Mouse (Mus musculus): ENCODE data around the gene Sdccag8. TPM values are rescaled to one million over a fixed set of nuclear protein-coding genes. Genes with fewer than 3 reads are reported as not detected.
A peak's percentile ranks its signal among the peaks of the same experiment; 100 is the strongest.

The Sdccag8 gene
- total RNA-seq, 2 experiments from 2014 or later = 4.0 to 4.9 TPM

DNA sequence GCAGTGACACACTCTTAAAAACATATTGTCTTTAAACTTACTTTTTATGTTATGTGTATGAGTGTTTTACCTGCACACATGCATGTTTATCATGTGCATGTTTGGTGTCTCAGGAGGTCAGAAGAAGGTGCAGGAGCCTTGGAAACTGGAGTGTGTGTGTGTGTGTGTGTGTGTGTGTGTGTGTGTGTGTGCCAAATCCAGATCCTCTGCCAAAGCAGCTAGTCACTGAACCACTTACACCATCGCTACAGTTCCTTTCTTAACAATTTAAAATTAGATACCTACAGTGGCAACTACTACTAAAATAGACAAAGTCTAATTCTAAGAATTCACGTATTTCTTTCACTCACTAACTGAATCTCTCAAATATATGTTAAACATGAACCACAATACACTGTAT, 234.3 kb downstream of the Sdccag8 start:
- Histone ChIP-seq H3K27ac (no peak overlapping the region), H3K4me3 (no peak overlapping the region)
- no peak for DNase-seq
- no peak for TF ChIP-seq CTCF (IDR thresholded peaks at IDR 0.05)
- intact Hi-C loops (cut with DNase I) = no loop called here

DNA sequence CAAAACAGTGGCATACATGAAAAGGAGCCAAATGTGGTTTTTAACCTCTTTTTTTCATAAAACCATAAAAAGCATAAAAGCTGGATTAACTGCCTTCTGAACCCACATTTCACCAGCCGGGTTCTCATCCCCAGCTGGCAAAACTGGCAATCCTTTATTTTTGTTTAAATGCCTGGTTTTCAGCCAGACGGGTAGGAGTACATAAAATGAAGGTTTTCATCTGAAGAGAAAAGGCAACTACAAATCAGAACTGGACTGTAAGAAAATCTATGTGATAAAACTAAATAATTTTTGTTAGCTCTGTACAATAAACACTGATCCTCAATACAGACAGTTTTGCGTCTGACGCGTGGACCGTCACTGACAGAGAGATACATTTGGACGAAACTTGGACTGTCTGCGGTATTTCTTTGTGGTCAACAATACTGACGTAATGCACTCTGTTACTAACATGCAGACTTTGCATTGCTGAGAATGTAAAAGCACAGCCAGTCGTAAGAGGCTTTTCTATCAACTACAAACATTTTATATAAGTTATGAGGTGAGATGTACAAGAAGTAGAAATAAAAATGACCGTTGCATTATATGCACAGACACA, 237.0 kb downstream of the Sdccag8 start:
- intact Hi-C loops (cut with DNase I) = no loop called here
- Histone ChIP-seq H3K27ac (no peak overlapping the region), H3K4me3 (no peak overlapping the region)
- no peak for DNase-seq
- TF ChIP-seq CTCF (IDR thresholded peaks at IDR 0.05) = no peak

DNA sequence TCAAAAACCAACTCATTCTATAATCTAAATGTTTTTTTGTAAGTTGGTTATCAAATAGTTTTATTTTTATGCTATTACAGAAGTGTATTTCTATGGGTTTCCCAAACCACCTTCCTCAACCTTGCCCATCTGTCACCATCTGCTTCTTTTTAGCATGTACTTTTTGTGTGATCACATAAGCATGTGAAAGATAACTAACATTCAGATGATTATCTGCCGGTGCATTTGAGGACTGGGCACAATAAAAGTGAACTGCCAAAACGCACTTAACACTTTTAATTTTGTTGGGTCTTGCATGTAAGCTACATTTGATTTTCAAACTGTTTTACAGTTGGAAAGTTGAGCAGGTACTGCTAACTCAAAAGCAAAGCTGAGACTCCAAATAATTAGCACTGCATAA, 240.4 kb downstream of the Sdccag8 start:
- no peak for TF ChIP-seq CTCF (IDR thresholded peaks at IDR 0.05)
- no peak overlapping the region for H3K4me3 ChIP-seq
- intact Hi-C loops (cut with DNase I) = no loop called here
- DNase-seq = no peak
- no peak overlapping the region for H3K27ac ChIP-seq

DNA sequence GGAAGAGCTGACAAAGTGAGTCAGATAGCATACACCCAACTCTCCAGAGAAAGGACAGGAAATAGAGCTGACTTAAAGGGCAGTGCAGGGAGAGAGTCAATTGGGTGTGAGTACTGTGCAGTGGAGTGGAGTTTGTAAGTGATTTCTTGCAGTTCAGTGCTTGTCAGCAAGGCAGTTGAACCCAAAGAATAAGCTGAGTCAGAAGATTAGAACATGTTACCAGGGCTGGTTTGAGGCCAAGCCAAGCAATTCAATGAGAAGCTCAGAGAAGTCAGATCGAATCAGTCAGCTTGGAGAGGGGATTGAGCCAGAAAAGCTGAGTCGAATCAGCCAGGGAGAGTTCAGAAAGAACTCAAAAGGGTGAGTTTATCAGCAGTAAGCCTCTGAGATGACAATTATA, 247.3 kb downstream of the Sdccag8 start:
- Histone ChIP-seq H3K27ac (no peak overlapping the region), H3K4me3 (no peak overlapping the region)
- no peak for DNase-seq
- intact Hi-C loops (cut with DNase I) = no loop called here
- no peak for TF ChIP-seq CTCF (IDR thresholded peaks at IDR 0.05)

DNA sequence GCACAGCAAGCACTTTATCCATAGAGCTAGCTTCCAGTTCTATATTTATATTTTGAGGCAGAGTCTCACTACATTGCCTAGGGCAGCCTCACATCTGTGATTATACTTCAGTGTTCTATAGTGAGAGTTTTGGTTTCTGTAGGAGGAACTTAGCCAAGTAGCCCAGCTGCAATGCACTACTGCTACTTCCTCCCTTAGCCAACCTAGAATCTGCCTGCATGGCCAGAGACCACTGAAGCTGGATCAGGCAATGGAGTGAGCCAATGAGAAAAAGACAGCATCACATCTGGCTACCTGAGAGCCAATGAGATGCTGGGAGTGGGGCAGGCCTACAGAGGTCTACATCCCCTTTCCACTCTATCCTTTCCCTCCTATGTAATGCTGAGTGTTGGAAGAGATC, 251.3 kb downstream of the Sdccag8 start:
- DNase-seq = no peak
- intact Hi-C loops (cut with DNase I) = no loop called here
- no peak overlapping the region for H3K27ac ChIP-seq
- no peak for TF ChIP-seq CTCF (IDR thresholded peaks at IDR 0.05)
- no peak overlapping the region for H3K4me3 ChIP-seq

DNA sequence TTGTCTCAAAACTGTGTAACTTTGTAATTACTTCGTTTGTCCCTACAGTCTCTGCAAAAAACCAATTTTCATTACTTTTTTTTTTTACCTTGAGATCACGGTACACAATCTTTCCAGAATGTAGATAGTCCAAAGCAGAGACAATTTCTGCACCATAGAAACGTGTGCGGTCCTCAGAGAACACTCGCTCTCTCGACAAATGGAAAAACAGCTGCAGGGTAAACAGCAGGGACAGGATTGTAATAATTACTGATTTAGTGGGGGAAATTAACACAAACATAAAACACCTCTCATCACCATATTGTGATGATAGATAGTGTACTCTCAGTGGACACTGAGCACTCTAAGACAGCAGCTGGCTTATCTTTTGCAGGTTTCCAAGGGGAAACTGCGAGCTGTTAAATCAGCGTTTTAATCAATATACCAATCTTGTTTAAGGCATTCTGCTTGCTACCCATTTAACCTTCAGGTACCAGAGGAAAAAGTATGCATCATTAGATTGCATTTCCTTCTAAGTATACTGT, 252.7 kb downstream of the Sdccag8 start:
- TF ChIP-seq CTCF (IDR thresholded peaks at IDR 0.05) = no peak
- Histone ChIP-seq H3K27ac (no peak overlapping the region), H3K4me3 (no peak overlapping the region)
- intact Hi-C loops (cut with DNase I) = no loop called here
- DNase-seq = no peak

DNA sequence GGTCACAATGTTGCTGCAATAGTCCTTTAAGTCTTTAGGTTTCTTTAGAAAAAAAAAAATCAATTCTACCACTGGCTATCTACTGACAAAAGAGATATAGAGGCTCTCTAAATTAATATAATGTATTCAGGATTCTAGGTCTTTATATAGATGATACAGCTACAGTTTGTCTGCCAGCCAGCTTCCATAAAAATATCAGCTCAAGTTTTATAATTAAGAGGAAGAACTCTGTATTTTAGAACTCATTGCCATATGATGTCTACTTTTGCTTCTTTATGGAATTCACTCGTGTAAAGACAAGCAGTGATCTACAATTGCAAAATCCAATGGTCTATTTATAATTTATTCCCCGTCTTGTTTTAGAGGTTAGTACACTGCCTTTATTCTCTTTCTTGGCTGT, 254.7 kb downstream of the Sdccag8 start:
- H3K4me3 ChIP-seq = no peak overlapping the region
- no peak for TF ChIP-seq CTCF (IDR thresholded peaks at IDR 0.05)
- no peak for DNase-seq
- intact Hi-C loops (cut with DNase I) = no loop called here
- H3K27ac ChIP-seq = no peak overlapping the region

Small RNA genes within 50 kb of the gene (microRNA-seq; reads per million reads assigned to microRNA genes)
- gene Gm25993 = not detected
- 168 reads per million, percentile 53 among the genes with 10 or more reads in this experiment for gene Mir350

Other genes with a start within 250 kb of the Sdccag8 start
- gene Cep170, start 593 bp upstream of the Sdccag8 start, total RNA-seq (2021) = 10 to 100 TPM; 14.5 to 16.2 TPM

Data from gastrocnemius, adult 2 months (tissue).